Mouse (Mus musculus) central nervous system, embryonic 18 days (tissue): Measurements from ENCODE around the gene Il25. TPM values are rescaled to one million over a fixed set of nuclear protein-coding genes. Genes with fewer than 3 reads are reported as not detected.

ENCODE experiments used
- polyA plus RNA-seq: library from polyadenylated mRNA; depleted of rRNA; stranded (reverse); fragments of >200 nt; gene quantifications from 2 replicates; pipeline ENCODE4 v1.2.3, GENCODE M21; 2012; rRNA removed

Gene Il25
- 0.17 and 0.33 TPM in 2 replicates for polyA plus RNA-seq

GRCm38 (mm10) chr14:54932645-54933150, at the start of gene Il25:
TSS of gene Il25 (plus strand) at chr14:54932695.

GRCm38 (mm10) chr14:54883154-54884021, 49.1 kb upstream of the Il25 start, which contains the start of the genes Bcl2l2 and Gm20521:
TSS of gene Bcl2l2 (plus strand) at chr14:54883377.
TSS of gene Gm20521 (plus strand) at chr14:54883441.

GRCm38 (mm10) chr14:54892200-54892599, 40.3 kb upstream of the Il25 start, which contains the start of gene Pabpn1:
TSS of gene Pabpn1 (plus strand) at chr14:54892500.

GRCm38 (mm10) chr14:54912886-54913285, 19.6 kb upstream of the Il25 start, which contains the start of gene Slc22a17:
TSS of gene Slc22a17 (minus strand) at chr14:54913132.

GRCm38 (mm10) chr14:54925349-54926342, 6.8 kb upstream of the Il25 start, which contains the start of gene Efs:
TSS of gene Efs (minus strand) at chr14:54926126.

GRCm38 (mm10) chr14:54935904-54936830, 3.7 kb downstream of the Il25 start, which contains the start of gene Cmtm5:
TSS of gene Cmtm5 (plus strand) at chr14:54936261.

GRCm38 (mm10) chr14:54966320-54966977, 34.0 kb downstream of the Il25 start, which contains the start of gene Myh6:
TSS of gene Myh6 (minus strand) at chr14:54966927.

GRCm38 (mm10) chr14:54976633-54977032, 44.1 kb downstream of the Il25 start, which contains the start of gene Gm17428:
TSS of gene Gm17428 (plus strand) at chr14:54976933.

Other genes starting within 250 kb of the Il25 start
- 63.9 and 64.6 TPM in 2 replicates for gene 1700123O20Rik, start 246.5 kb upstream of the Il25 start, polyA plus RNA-seq
- 225 and 264 TPM in 2 replicates for gene Acin1, start 245.8 kb upstream of the Il25 start, polyA plus RNA-seq
- 0.10 and 0.12 TPM in 2 replicates for gene Gm29776, start 233.9 kb upstream of the Il25 start, polyA plus RNA-seq
- gene Cebpe, start 220.5 kb upstream of the Il25 start, polyA plus RNA-seq: 0.06 and 0.11 TPM in 2 replicates
- 14.4 and 15.7 TPM in 2 replicates for gene Slc7a8, start 150.7 kb upstream of the Il25 start, polyA plus RNA-seq
- 0.08 TPM in 1 of 2 replicates, not detected in the other for gene Rnf212b, start 118.6 kb upstream of the Il25 start, polyA plus RNA-seq
- gene Homez, start 61.7 kb upstream of the Il25 start, polyA plus RNA-seq: 6.2 and 8.5 TPM in 2 replicates
- gene Ppp1r3e, start 55.1 kb upstream of the Il25 start, polyA plus RNA-seq: 25.1 and 26.0 TPM in 2 replicates
- gene Bcl2l2, start 49.3 kb upstream of the Il25 start, polyA plus RNA-seq: 44.3 and 49.5 TPM in 2 replicates
- 0.26 and 0.39 TPM in 2 replicates for gene Gm20521, start 49.3 kb upstream of the Il25 start, polyA plus RNA-seq
- gene Pabpn1, start 40.2 kb upstream of the Il25 start, polyA plus RNA-seq: 602 and 626 TPM in 2 replicates
- 621 and 624 TPM in 2 replicates for gene Slc22a17, start 19.6 kb upstream of the Il25 start, polyA plus RNA-seq
- 18.4 and 20.5 TPM in 2 replicates for gene Efs, start 6.6 kb upstream of the Il25 start, polyA plus RNA-seq
- gene Cmtm5, start 3.6 kb downstream of the Il25 start, polyA plus RNA-seq: 13.8 and 16.4 TPM in 2 replicates
- 0.12 and 0.34 TPM in 2 replicates for gene Myh6, start 34.2 kb downstream of the Il25 start, polyA plus RNA-seq
- gene Gm17428, start 44.2 kb downstream of the Il25 start, polyA plus RNA-seq: not detected in 2 replicates
- gene Myh7, start 61.9 kb downstream of the Il25 start, polyA plus RNA-seq: 9.7 and 15.0 TPM in 2 replicates
- gene Ngdn, start 82.8 kb downstream of the Il25 start, polyA plus RNA-seq: 45.2 and 47.4 TPM in 2 replicates
- gene Zfhx2, start 159.6 kb downstream of the Il25 start, polyA plus RNA-seq: 8.5 and 9.9 TPM in 2 replicates
- gene Thtpa, start 162.1 kb downstream of the Il25 start, polyA plus RNA-seq: 18.8 and 20.8 TPM in 2 replicates
- 20.4 and 21.0 TPM in 2 replicates for gene Ap1g2, start 173.9 kb downstream of the Il25 start, polyA plus RNA-seq
- 221 and 240 TPM in 2 replicates for gene Jph4, start 184.2 kb downstream of the Il25 start, polyA plus RNA-seq